Mouse (Mus musculus): ENCODE results near the gene Rabgap1.

DNA sequence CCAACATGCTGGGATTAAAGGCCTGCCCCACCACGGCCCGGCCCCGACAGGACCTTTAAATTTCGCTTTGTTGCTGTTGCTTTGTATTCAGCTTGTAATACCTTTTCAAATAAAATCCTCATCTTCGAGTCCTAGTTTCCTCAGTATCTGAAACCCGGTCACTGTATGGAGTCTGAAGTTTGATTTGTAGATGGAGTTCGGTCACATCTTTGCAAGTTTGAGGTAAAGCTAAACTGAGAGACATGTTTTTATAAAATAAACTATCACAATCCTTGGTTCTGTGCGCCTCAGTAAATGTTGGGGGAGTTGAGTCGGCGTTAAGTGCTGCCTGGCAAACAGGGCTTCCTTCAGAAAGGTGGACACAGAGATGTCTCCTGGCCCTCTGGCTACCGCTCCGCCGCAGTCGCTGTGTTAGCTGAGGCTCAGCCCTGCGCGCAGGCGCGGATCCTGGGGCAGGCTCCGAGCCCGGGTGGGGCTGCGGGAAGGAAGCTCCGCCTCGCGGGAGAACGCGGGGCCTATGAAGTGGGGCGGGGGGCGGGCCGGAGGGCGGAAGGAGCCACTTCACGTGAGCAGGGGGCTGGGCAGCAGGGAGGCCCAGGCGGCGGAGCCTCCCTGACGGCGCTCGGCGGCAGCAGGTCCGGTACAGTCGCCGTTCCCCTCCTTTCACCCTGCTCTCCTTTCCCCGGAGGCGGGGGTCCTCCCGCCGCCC lies 8.7 kb downstream of the Rabgap1 start:
- peak; percentile 88 to 96 for TF ChIP-seq POLR2A (IDR thresholded peaks at IDR 0.05; ENCODE audit: control insufficient read depth in 1 of 2, insufficient read depth in 1 of 2, low read depth in 1 of 2, low read length in 2 of 2, poor library complexity in 1 of 2)
- TF ChIP-seq BHLHE40 (IDR thresholded peaks at IDR 0.05; ENCODE audit: borderline replicate concordance, low read depth, low read length): peak; percentile 97
- TF ChIP-seq RAD21 (IDR thresholded peaks at IDR 0.05; ENCODE audit: low read depth, low read length): no peak
- no peak for TF ChIP-seq CTCF (IDR thresholded peaks at IDR 0.05 in 2 of 3, conservative IDR thresholded peaks at IDR 0.05 in 1 of 3; ENCODE audit: control insufficient read depth in 1 of 3, insufficient read depth in 1 of 3, low read depth in 2 of 3, low read length in 3 of 3, poor library complexity in 1 of 3, severe bottlenecking in 1 of 3)
- no peak for TF ChIP-seq CHD2 (IDR thresholded peaks at IDR 0.05; ENCODE audit: low read length)
- TF ChIP-seq ZMIZ1 (IDR thresholded peaks at IDR 0.05; ENCODE audit: low read depth, low read length): peak; percentile 82
- peak; percentile 76 for TF ChIP-seq NRF1 (IDR thresholded peaks at IDR 0.05; ENCODE audit: insufficient read depth, low read depth, low read length, poor library complexity, severe bottlenecking)
- TF ChIP-seq MAFK (IDR thresholded peaks at IDR 0.05; ENCODE audit: borderline replicate concordance, low read depth, low read length): no peak
- TF ChIP-seq EP300 (IDR thresholded peaks at IDR 0.05; ENCODE audit: low read depth in 1 of 2, low read length in 2 of 2): no peak
- no peak; the same call in none of the 2 replicates for TF ChIP-seq MXI1 (IDR thresholded peaks at IDR 0.05; ENCODE audit: low read depth, low read length)
- no peak for TF ChIP-seq ZNF384 (IDR thresholded peaks at IDR 0.05; ENCODE audit: low read depth, low read length)
- TF ChIP-seq ZC3H11A (IDR thresholded peaks at IDR 0.05; ENCODE audit: low read depth, low read length): no peak
- TF ChIP-seq GATA1 (IDR thresholded peaks at IDR 0.05; ENCODE audit: low read depth, low read length): no peak
- no peak; the same call in 1 of the 2 replicates for TF ChIP-seq TCF12 (IDR thresholded peaks at IDR 0.05; ENCODE audit: low read depth, low read length)

Measured in MEL (cell line).